ENCODE assay signal across 8 mouse cellular contexts in genomic region chr7:141008938-141009660, GRCm38 (mm10). TPM values are rescaled to one million over a fixed set of nuclear protein-coding genes. Genes with fewer than 3 reads are reported as not detected.
DNase-seq lines count a peak whose midpoint lies in the region; ATAC-seq and TF ChIP-seq lines count a peak whose summit lies in the region.

No protein-coding gene starts in this region.

- no peaks in the 10 kb centered on the region for H3K4me1 ChIP-seq in hindbrain, embryonic 16.5 days (ENCODE audit: control insufficient read depth, insufficient read depth, low read depth, low read length)

- 8% methylated on average over 20 of the region's 20 CpGs for WGBS in hindbrain, embryonic 16.5 days

- no peaks in the 10 kb centered on the region for H3K9me3 ChIP-seq in hindbrain, embryonic 16.5 days (ENCODE audit: control insufficient read depth, low read length)

- no peak for ATAC-seq in hindbrain, embryonic 16.5 days
- ATAC-seq in megakaryocyte progenitor cell, adult 5-6 weeks (replicated peaks; ENCODE audit: poor library complexity) = peak; percentile 81

- H3K27ac ChIP-seq in gastrocnemius, adult 2 months = peak overlapping the region; percentile 93
- no peak overlapping the region for H3K27ac ChIP-seq in hindbrain, embryonic 16.5 days (ENCODE audit: low read depth, low read length)

- H3K36me3 ChIP-seq in hindbrain, embryonic 16.5 days (ENCODE audit: control insufficient read depth, insufficient read depth, low read length) = no peaks in the 10 kb centered on the region

- H3K4me2 ChIP-seq in hindbrain, embryonic 16.5 days (ENCODE audit: low read length) = peak overlapping the region; percentile 20; the same call in 1 of the 2 replicates

- TF ChIP-seq CTCF in gastrocnemius, adult 2 months (IDR thresholded peaks at IDR 0.05) = peak; percentile 100; the same call in 1 of the 2 replicates

- no peak overlapping the region for H3K9ac ChIP-seq in hindbrain, embryonic 16.5 days (ENCODE audit: low read depth, low read length)

- H3K4me3 ChIP-seq in gastrocnemius, adult 2 months = peak overlapping the region; percentile 77
- H3K4me3 ChIP-seq in hindbrain, embryonic 16.5 days (ENCODE audit: low read length) = no peak overlapping the region

- intact Hi-C loops in gastrocnemius, adult 2 months (cut with DNase I) = loop anchor here (1.0 to 5.0 kb wide), 3 partner anchors 39 to 102 kb away; no protein-coding TSS in a partner anchor
- intact Hi-C loops in left cerebral cortex, postnatal 14 days (cut with DNase I) = loop anchor here (2.0 to 5.0 kb wide), 2 partner anchors 40 to 52 kb away; partner anchors contain the start of genes Gm45717 and Ifitm2

- DNase-seq in WW6 (ENCODE audit: low read depth, low spot score) = peak; percentile 82
- peak; percentile 60 to 75 for DNase-seq in cerebellum, postnatal 14 days
- peak; percentile 90 for DNase-seq in gastrocnemius, adult 2 months
- peak; percentile 45 to 59 for DNase-seq in left cerebral cortex, postnatal 14 days (ENCODE audit: low spot score in 2 of 2)
- DNase-seq in right cerebral cortex, postnatal 25 days = peak; percentile 41
- peak; percentile 60 to 82 for DNase-seq in urinary bladder, postnatal 36 days (ENCODE audit: low spot score in 2 of 2)

- no peaks in the 10 kb centered on the region for H3K27me3 ChIP-seq in hindbrain, embryonic 16.5 days (replicated peaks; ENCODE audit: control insufficient read depth, insufficient read depth, low read length)

RNA-seq across cellular contexts. Expression of gene Ifitm3, which starts 1.5 kb away (rescaled TPM):
- total RNA-seq in gastrocnemius, adult 2 months (2021) = 10 to 100 TPM; 30.8 to 49.0 TPM
- polyA plus RNA-seq in hindbrain, embryonic 16.5 days (2015; fragmentation: Nextera tagmentation; extraction: Ambion mirVana) = 41.2 and 43.1 TPM in 2 replicates
- total RNA-seq in left cerebral cortex, postnatal 14 days (2021) = 10 to 100 TPM in 1 of 2 experiments, 1 to 10 TPM in 1; 9.1 to 10.3 TPM
- total RNA-seq in megakaryocyte progenitor cell, adult 5-6 weeks (2015) = 147 and 203 TPM in 2 replicates
- 49.4 and 56.2 TPM in 2 replicates for total RNA-seq in megakaryocyte progenitor cell, adult 5-6 weeks (2017)

RNA-seq across cellular contexts. Expression of gene Ifitm6, which starts 8.6 kb away (rescaled TPM):
- total RNA-seq in gastrocnemius, adult 2 months (2021) = not detected
- 0.83 and 1.3 TPM in 2 replicates for polyA plus RNA-seq in hindbrain, embryonic 16.5 days (2015; fragmentation: Nextera tagmentation; extraction: Ambion mirVana)
- not detected for total RNA-seq in left cerebral cortex, postnatal 14 days (2021)
- 81.7 and 90.1 TPM in 2 replicates for total RNA-seq in megakaryocyte progenitor cell, adult 5-6 weeks (2015)
- 37.7 and 55.9 TPM in 2 replicates for total RNA-seq in megakaryocyte progenitor cell, adult 5-6 weeks (2017)

RNA-seq across cellular contexts. Expression of gene Gm17387, which starts 19.8 kb away (rescaled TPM):
- total RNA-seq in gastrocnemius, adult 2 months (2021) = not detected
- not detected in 2 replicates for polyA plus RNA-seq in hindbrain, embryonic 16.5 days (2015; fragmentation: Nextera tagmentation; extraction: Ambion mirVana)
- not detected for total RNA-seq in left cerebral cortex, postnatal 14 days (2021)
- not detected in 2 replicates for total RNA-seq in megakaryocyte progenitor cell, adult 5-6 weeks (2015)
- not detected in 2 replicates for total RNA-seq in megakaryocyte progenitor cell, adult 5-6 weeks (2017)

RNA-seq across cellular contexts. Expression of gene Ifitm1, which starts 42.1 kb away (rescaled TPM):
- total RNA-seq in gastrocnemius, adult 2 months (2021) = 1 to 10 TPM in 1 of 2 experiments, under 1 TPM in 1; 0.69 to 1.4 TPM
- polyA plus RNA-seq in hindbrain, embryonic 16.5 days (2015; fragmentation: Nextera tagmentation; extraction: Ambion mirVana) = 15.2 and 19.4 TPM in 2 replicates
- 1 to 10 TPM; 4.7 to 4.9 TPM for total RNA-seq in left cerebral cortex, postnatal 14 days (2021)
- 57.8 and 89.8 TPM in 2 replicates for total RNA-seq in megakaryocyte progenitor cell, adult 5-6 weeks (2015)
- 33.7 and 37.5 TPM in 2 replicates for total RNA-seq in megakaryocyte progenitor cell, adult 5-6 weeks (2017)

RNA-seq across cellular contexts. Expression of gene B4galnt4, which starts 51.8 kb away (rescaled TPM):
- under 1 TPM; 0.17 to 0.18 TPM for total RNA-seq in gastrocnemius, adult 2 months (2021)
- 53.3 and 55.0 TPM in 2 replicates for polyA plus RNA-seq in hindbrain, embryonic 16.5 days (2015; fragmentation: Nextera tagmentation; extraction: Ambion mirVana)
- total RNA-seq in left cerebral cortex, postnatal 14 days (2021) = 10 to 100 TPM; 92.9 to 93.9 TPM
- total RNA-seq in megakaryocyte progenitor cell, adult 5-6 weeks (2015) = 0.84 and 1.3 TPM in 2 replicates
- 1.5 and 2.8 TPM in 2 replicates for total RNA-seq in megakaryocyte progenitor cell, adult 5-6 weeks (2017)

Comparison
In these comparisons a context has a peak if more than half of its experiments do, and no peak if none do; other contexts are left out.
1. RNA of gene Ifitm6, which starts 8.6 kb away (total RNA-seq): 37.7 to 90.1 TPM in megakaryocyte progenitor cell, adult 5-6 weeks; not detected in left cerebral cortex, postnatal 14 days and not detected in gastrocnemius, adult 2 months; every median in the first group is over 10 times any median in the second.
2. Peak in every context shown above with its lines, with median percentiles within 50 percentile points of each other: DNase-seq.